Mouse (Mus musculus): ENCODE measurements around the gene Rasal2.

GRCm38 (mm10) chr1:157323091-157323490 is 89.3 kb downstream of the Rasal2 start:
- TF ChIP-seq POLR2A (IDR thresholded peaks at IDR 0.05; ENCODE audit: borderline replicate concordance, extremely low read depth, insufficient read depth, insufficient read length, poor library complexity, severe bottlenecking) (no peak), CTCF (IDR thresholded peaks at IDR 0.05; ENCODE audit: borderline replicate concordance, extremely low read depth, insufficient read depth, insufficient read length) (no peak)
